Mouse (Mus musculus) cortical plate, adult 2 months (tissue): ENCODE measurements around the gene Srgap1. TPM values are rescaled to one million over a fixed set of nuclear protein-coding genes. Genes with fewer than 3 reads are reported as not detected.

ENCODE experiments used
- H3K27ac ChIP-seq: fragments of 200-500 bp; 2 replicates; pipeline ENCODE4 v1.5.1; 2012; ENCODE audit warnings: low read length, control low read depth, inconsistent platforms; ENCODE audit not compliant: insufficient read depth
- H3K4me1 ChIP-seq: fragments of 200-500 bp; 2 replicates; pipeline ENCODE4 v1.6.1; 2011; ENCODE audit warnings: low read length; ENCODE audit not compliant: control insufficient read depth, insufficient read depth
- H3K4me3 ChIP-seq: fragments of 200-500 bp; 2 replicates; pipeline ENCODE4 v1.5.1; 2011; ENCODE audit warnings: mild to moderate bottlenecking, low read length, control low read depth; ENCODE audit not compliant: insufficient read depth
- CTCF ChIP-seq: fragments of 200-500 bp; IDR thresholded peaks from 2 replicates; pipeline ENCODE4 v1.5.1; 2011; ENCODE audit warnings: mild to moderate bottlenecking, control low read depth, low read length; ENCODE audit not compliant: insufficient read depth; ENCODE audit errors: extremely low read depth
- POLR2A ChIP-seq: fragments of 200-500 bp; IDR thresholded peaks from 2 replicates; pipeline ENCODE4 v1.6.1; 2011; ENCODE audit warnings: mild to moderate bottlenecking, low read length, control low read depth; ENCODE audit not compliant: insufficient read depth; ENCODE audit errors: extremely low read depth
- polyA plus RNA-seq: library from polyadenylated mRNA; depleted of rRNA; stranded (reverse); fragments of >200 nt; gene quantifications from 2 replicates; pipeline ENCODE4 v1.2.3, GENCODE M21; 2012

The Srgap1 gene
- polyA plus RNA-seq, 1 experiment = 8.4 TPM

DNA sequence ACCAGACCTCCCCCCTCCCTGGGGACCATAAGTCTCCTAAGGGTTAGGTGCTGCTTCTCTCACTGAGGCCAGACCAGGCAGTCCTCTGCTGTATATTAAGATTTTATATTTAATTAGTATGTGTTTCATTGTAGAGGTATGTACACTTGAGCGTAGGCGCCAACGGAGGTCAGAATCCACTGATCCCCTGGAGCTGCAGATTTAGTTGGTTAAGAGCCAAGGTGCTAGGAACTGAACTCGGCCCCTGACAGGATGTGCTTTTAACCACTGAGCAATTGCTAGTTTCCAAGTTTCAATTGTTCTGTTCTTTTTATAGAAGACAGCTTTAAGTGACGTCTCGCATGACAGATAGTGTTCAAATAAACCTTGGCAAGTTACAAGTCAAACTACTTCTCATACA, 41.0 kb downstream of the Srgap1 start:
- TF ChIP-seq POLR2A (no peak), CTCF (no peak)
- peaks cover 5% of the 10 kb centered on the region; the same call in 1 of the 2 replicates for H3K4me1 ChIP-seq
- H3K4me3 ChIP-seq = no peak overlapping the region
- no peak overlapping the region for H3K27ac ChIP-seq

DNA sequence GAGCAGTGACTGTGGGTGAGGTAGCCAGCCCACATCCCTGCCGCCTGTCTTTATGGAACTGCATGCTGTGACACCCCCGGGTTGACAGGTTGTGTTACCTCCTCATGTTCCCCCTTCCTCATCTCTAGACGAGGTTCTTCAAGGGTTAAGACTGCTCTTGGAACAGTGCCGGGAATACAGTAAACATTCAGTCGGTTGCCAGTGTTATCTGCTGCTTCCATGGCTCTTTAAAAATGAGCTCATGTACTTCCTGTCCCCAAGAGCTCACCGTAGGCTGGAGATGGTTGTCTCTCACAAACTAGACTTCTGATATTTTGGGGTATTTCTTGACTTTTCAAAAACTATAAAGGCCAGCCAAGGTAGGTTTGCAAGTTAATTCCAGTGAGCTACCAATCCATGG, 41.6 kb downstream of the Srgap1 start:
- TF ChIP-seq CTCF (no peak), POLR2A (no peak)
- Histone ChIP-seq H3K4me1 (peaks cover 5% of the 10 kb centered on the region; the same call in 1 of the 2 replicates), H3K27ac (no peak overlapping the region), H3K4me3 (no peak overlapping the region)

DNA sequence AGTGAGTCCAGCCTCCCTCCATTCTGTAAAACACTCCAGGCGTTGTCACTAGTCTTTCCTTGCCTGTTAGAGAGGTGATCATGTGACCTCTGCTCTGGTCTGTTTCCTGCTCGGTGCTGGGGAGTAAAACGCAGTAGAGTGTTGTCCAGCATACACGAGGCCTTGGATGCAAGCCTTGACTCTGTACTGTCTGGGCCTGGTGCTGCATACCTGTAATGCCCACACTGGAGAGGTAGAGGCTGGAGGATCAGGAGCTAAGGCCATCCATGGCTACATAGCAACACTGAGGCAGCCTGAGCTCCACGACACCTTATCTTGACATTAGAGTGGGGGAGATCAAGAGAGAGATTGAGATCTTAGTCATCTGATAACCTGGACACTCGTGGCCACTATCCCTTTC, 44.2 kb downstream of the Srgap1 start:
- no peak overlapping the region for H3K4me3 ChIP-seq
- no peaks in the 10 kb centered on the region for H3K4me1 ChIP-seq
- no peak overlapping the region for H3K27ac ChIP-seq
- no peak for TF ChIP-seq CTCF
- no peak for TF ChIP-seq POLR2A

DNA sequence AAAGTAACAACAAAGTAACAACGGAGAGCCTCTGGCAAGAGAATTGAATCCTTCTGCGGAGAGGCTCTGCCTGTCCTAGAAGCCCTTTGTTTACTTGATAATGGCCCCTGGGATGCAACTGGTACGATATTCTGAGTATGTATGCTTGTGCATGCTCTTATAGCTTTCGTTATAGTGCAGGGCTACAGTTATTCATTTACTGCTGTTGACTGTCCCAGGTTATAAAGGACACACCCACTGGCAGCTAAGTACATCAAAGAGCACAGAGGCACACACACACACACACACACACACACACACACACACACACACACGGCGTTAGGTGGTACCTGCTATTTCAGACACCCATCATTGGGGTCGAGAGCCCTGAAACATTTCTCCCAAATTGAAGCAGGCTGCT, 48.3 kb downstream of the Srgap1 start:
- no peak for TF ChIP-seq CTCF
- no peak for TF ChIP-seq POLR2A
- H3K27ac ChIP-seq = no peak overlapping the region
- peaks cover 2% of the 10 kb centered on the region; the same call in 1 of the 2 replicates for H3K4me1 ChIP-seq
- H3K4me3 ChIP-seq = no peak overlapping the region

DNA sequence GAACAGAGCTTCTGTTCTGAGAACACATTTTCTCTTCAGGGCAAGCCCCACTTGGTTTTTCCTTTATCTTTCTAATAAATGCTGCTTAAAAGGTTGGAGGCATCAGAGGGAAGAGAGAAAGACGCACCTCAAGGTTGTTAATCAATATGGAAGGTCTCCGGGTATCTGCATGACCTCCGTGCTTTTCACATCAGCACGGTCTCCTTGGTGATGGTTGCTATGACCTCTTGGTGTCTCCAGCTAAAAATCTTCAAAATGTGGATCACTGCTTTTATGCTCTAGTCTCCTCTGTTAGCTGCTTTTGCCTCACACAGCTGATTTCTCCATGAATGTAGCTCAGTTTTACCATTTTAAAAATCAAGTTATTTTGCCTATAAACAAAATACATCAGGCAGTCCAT, 50.6 kb downstream of the Srgap1 start:
- TF ChIP-seq CTCF (no peak), POLR2A (no peak)
- H3K4me1 ChIP-seq = peaks cover 2% of the 10 kb centered on the region; the same call in 1 of the 2 replicates
- H3K4me3 ChIP-seq = no peak overlapping the region
- no peak overlapping the region for H3K27ac ChIP-seq

DNA sequence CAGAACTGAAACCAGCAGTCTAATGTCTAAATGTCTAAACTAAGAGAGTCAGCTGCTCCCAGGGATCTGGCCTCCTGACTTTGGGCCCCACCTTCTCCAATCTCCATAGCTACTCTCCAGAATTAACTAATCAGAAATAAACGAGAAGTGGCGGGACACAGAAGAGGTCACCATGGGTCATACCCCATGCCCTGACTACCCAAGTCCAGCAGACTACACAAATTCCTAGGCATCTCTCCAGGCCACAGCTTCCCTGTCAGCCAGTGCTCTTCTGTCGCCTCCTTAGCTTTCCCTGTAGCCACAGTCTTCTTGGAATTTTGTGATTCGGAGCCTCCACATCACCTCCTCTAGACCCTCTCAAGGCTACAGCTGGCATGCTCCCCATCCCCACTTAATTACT, 51.7 kb downstream of the Srgap1 start:
- no peak overlapping the region for H3K4me3 ChIP-seq
- peaks cover 2% of the 10 kb centered on the region; the same call in 1 of the 2 replicates for H3K4me1 ChIP-seq
- H3K27ac ChIP-seq = no peak overlapping the region
- TF ChIP-seq POLR2A (no peak), CTCF (no peak)

DNA sequence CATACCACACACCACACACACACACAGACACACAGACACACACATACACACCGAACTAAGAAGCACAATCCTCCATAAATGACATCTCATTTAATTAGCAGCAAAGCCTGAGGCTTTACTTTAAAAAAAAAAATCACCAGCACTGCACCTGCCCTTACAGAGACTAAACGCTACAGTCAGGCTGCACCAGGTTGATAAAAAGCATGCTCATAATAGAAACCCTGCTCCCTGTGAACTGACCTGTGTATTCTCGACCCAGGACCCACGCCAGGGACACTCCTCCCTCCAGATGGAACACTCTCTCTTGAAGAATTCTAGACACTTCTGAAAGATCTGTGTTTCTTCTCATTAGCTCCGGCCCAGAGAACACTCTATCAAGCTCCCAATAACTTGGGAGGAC, 52.5 kb downstream of the Srgap1 start:
- Histone ChIP-seq H3K4me1 (peaks cover 2% of the 10 kb centered on the region; the same call in 1 of the 2 replicates), H3K4me3 (no peak overlapping the region), H3K27ac (no peak overlapping the region)
- no peak for TF ChIP-seq CTCF
- TF ChIP-seq POLR2A = no peak

DNA sequence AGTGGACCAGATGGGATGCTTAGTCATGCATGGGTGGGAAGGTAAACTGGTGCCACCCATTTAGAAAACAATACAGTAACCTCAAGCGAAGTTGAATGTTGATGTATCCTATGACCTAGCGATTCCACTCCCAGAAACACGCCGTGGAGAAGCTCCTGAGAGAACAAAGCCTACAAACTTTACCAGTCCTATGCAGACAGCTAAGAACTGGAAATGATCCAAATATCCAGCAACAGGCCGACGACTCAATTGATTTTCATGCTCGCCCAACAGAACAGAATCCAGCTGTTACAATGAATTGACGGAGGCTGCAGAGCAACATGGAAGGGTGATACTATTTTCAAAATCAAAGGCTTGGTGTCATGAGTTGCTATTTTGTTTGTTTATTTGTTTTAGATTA, 54.5 kb downstream of the Srgap1 start:
- Histone ChIP-seq H3K4me1 (peaks cover 2% of the 10 kb centered on the region; the same call in 1 of the 2 replicates), H3K4me3 (no peak overlapping the region)
- no peak for TF ChIP-seq POLR2A
- no peak for TF ChIP-seq CTCF

DNA sequence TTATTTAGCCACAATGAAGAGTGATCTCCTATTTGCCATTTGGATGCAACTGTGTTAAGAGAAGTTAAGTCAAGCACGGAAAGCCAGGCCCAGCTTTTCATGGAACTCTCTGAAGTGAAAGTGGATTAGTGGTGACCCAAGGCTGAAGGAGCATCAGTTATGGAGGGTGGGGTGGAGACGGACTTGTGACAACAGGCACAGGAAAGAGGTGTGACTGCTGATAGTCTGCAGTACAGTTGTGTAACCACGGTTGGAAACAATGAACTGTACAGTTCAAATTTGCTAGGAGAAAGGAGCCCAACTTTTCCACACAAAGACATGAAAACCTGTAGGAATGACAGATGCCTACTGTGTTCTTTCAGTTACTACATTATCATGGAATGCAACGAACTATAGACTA, 60.1 kb downstream of the Srgap1 start:
- TF ChIP-seq CTCF (no peak), POLR2A (no peak)
- H3K4me3 ChIP-seq = no peak overlapping the region

More for the DNA sequence above, 54.5 kb downstream of the Srgap1 start:
- no peak overlapping the region for H3K27ac ChIP-seq

DNA sequence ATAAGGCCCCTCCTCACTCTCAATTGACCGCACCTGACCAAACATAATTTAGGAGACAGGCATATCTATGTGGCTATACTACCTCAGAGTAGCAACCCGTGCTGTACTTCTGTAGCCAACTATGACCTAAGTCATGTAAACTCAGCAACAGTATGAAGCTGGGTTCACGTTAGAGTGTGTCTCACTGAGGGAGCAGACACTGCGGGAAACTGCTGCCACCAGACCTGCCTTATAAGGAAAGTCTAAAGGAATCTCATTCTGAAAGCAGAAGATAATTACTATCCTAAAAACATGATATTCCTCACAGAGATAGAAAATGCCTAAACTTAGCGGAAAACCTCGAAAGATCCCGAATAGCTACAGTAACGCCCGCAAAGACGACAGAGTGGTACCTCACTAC, 62.2 kb downstream of the Srgap1 start:
- Histone ChIP-seq H3K27ac (no peak overlapping the region), H3K4me3 (no peak overlapping the region)
- TF ChIP-seq CTCF = no peak
- no peak for TF ChIP-seq POLR2A

More for the DNA sequence above, 60.1 kb downstream of the Srgap1 start:
- H3K27ac ChIP-seq = no peak overlapping the region
- no peaks in the 10 kb centered on the region for H3K4me1 ChIP-seq

More for the DNA sequence above, 62.2 kb downstream of the Srgap1 start:
- H3K4me1 ChIP-seq = no peaks in the 10 kb centered on the region
